Mouse (Mus musculus) layer of hippocampus, postnatal 25 days (tissue): ENCODE measurements around the gene Mmel1. TPM values are rescaled to one million over a fixed set of nuclear protein-coding genes. Genes with fewer than 3 reads are reported as not detected.
A peak's percentile ranks its signal among the peaks of the same experiment; 100 is the strongest.

Source experiments
- DNase-seq, 2 experiments: peaks; one replicate each; pipeline ENCODE4 v3.0.0; 2022; ENCODE audit warnings: mixed read lengths in 2 of 2, low spot score in 1 of 2; ENCODE audit errors: extremely low spot score in 1 of 2
- total RNA-seq, 2 experiments: library from RNA; stranded (reverse); gene quantifications; 2 replicates each; pipeline ENCODE4 v1.2.3; 2021

The Mmel1 gene
- total RNA-seq, 2 experiments from 2014 or later, result 0.32 to 1.0 TPM

GRCm38 (mm10) chr4:154902371-154902770, 33.0 kb downstream of the Mmel1 start:
- DNase-seq, result no peak

- peak in 1 of 2 experiments; percentile 45 for DNase-seq
Observed at GRCm38 (mm10) chr4:154904185-154905071, 35.0 kb downstream of the Mmel1 start.

- peak; percentile 37 to 70 for DNase-seq
Observed at GRCm38 (mm10) chr4:154907833-154908232, 38.4 kb downstream of the Mmel1 start.

GRCm38 (mm10) chr4:154908490-154908889, 39.1 kb downstream of the Mmel1 start:
- DNase-seq, result no peak

GRCm38 (mm10) chr4:154910606-154911522, 41.5 kb downstream of the Mmel1 start:
- no peak for DNase-seq

GRCm38 (mm10) chr4:154911644-154912043, 42.3 kb downstream of the Mmel1 start:
- no peak for DNase-seq

- DNase-seq, result no peak
Observed at GRCm38 (mm10) chr4:154913845-154914244, 44.5 kb downstream of the Mmel1 start.

GRCm38 (mm10) chr4:154914252-154914651, 44.9 kb downstream of the Mmel1 start:
- DNase-seq, result no peak

GRCm38 (mm10) chr4:154914707-154915106, 45.3 kb downstream of the Mmel1 start:
- no peak for DNase-seq

- no peak for DNase-seq
Observed at GRCm38 (mm10) chr4:154915286-154915685, 45.9 kb downstream of the Mmel1 start.

- DNase-seq, result no peak
Observed at GRCm38 (mm10) chr4:154916662-154917061, 47.3 kb downstream of the Mmel1 start.

- DNase-seq, result no peak
Observed at GRCm38 (mm10) chr4:154922291-154922690, 52.9 kb downstream of the Mmel1 start.

GRCm38 (mm10) chr4:154922931-154923330, 53.5 kb downstream of the Mmel1 start:
- DNase-seq, result no peak

GRCm38 (mm10) chr4:154925413-154925812, 56.0 kb downstream of the Mmel1 start:
- DNase-seq, result no peak

GRCm38 (mm10) chr4:154926969-154927898, 57.8 kb downstream of the Mmel1 start:
- no peak for DNase-seq

- no peak for DNase-seq
Observed at GRCm38 (mm10) chr4:154927899-154928337, 58.5 kb downstream of the Mmel1 start.

- no peak for DNase-seq
Observed at GRCm38 (mm10) chr4:154928395-154929087, 59.2 kb downstream of the Mmel1 start, which contains the start of gene Tnfrsf14. Tnfrsf14 (minus strand) TSS chr4:154928563.

GRCm38 (mm10) chr4:154929088-154929660, 59.8 kb downstream of the Mmel1 start:
- no peak for DNase-seq
